Mouse (Mus musculus) lung, embryonic 16.5 days (tissue): ENCODE measurements around the gene Hmgn1. TPM values are rescaled to one million over a fixed set of nuclear protein-coding genes. Genes with fewer than 3 reads are reported as not detected.
A peak's percentile ranks its signal among the peaks of the same experiment; 100 is the strongest.
"Not testable (repeated sequence)": the region's sequence is repeated elsewhere in the genome, so short reads cannot be mapped to it uniquely, and the experiment has no call there.

Source experiments
- ATAC-seq: fragments of 200-750 bp; cut with Nextera tagmentation; 2 replicates; pipeline ENCODE4 v1.8.0; 2017; ENCODE audit warnings: low read depth, mild to moderate bottlenecking, moderate library complexity
- H3K27ac ChIP-seq: fragments of 300-500 bp; sonication (generic); 2 replicates; pipeline ENCODE4 v1.5.1; 2014; ENCODE audit warnings: mild to moderate bottlenecking, control low read depth, low read length
- H3K27me3 ChIP-seq: fragments of 300-500 bp; sonication (generic); 2 replicates; pipeline ENCODE4 v1.6.1; 2014; ENCODE audit warnings: low read depth, low read length, mixed read lengths; ENCODE audit not compliant: control insufficient read depth, insufficient read depth
- H3K36me3 ChIP-seq: fragments of 300-500 bp; sonication (generic); 2 replicates; pipeline ENCODE4 v1.6.1; 2014; ENCODE audit warnings: low read length; ENCODE audit not compliant: control insufficient read depth, insufficient read depth
- H3K4me1 ChIP-seq: fragments of 300-500 bp; sonication (generic); replicated peaks from 2 replicates; pipeline ENCODE4 v1.6.1; 2014; ENCODE audit warnings: low read length, mixed read lengths; ENCODE audit not compliant: control insufficient read depth, insufficient read depth
- H3K4me2 ChIP-seq: fragments of 300-500 bp; sonication (generic); 2 replicates; pipeline ENCODE4 v1.6.1; 2014; ENCODE audit warnings: low read depth, low read length, control low read depth
- H3K4me3 ChIP-seq: fragments of 300-500 bp; sonication (generic); 2 replicates; pipeline ENCODE4 v1.5.1; 2014; ENCODE audit warnings: mild to moderate bottlenecking, low read length, control low read depth
- H3K9ac ChIP-seq: fragments of 300-500 bp; sonication (generic); 2 replicates; pipeline ENCODE4 v1.6.1; 2014; ENCODE audit warnings: low read length, control low read depth
- H3K9me3 ChIP-seq: fragments of 300-500 bp; sonication (generic); 2 replicates; pipeline ENCODE4 v1.6.1; 2016; ENCODE audit warnings: low read length; ENCODE audit not compliant: control insufficient read depth
- WGBS: fragments of 180-500 bp; shearing (Covaris S2); extraction: QIAGEN DNeasy Blood & Tissue Kit; methylation state at CpG from one replicate; pipeline ENCODE4 v1.1.7; 2014; 5-methylcytosine and 5-hydroxymethylcytosine counted together
- polyA plus RNA-seq: library from polyadenylated mRNA; unstranded; fragments of >200 nt; fragmentation: Nextera tagmentation; extraction: Ambion mirVana; gene quantifications from 2 replicates; pipeline ENCODE4 v1.2.1, GENCODE M21; 2015

Hmgn1 gene
- polyA plus RNA-seq, 1 experiment from 2014 or later = 671 TPM

DNA sequence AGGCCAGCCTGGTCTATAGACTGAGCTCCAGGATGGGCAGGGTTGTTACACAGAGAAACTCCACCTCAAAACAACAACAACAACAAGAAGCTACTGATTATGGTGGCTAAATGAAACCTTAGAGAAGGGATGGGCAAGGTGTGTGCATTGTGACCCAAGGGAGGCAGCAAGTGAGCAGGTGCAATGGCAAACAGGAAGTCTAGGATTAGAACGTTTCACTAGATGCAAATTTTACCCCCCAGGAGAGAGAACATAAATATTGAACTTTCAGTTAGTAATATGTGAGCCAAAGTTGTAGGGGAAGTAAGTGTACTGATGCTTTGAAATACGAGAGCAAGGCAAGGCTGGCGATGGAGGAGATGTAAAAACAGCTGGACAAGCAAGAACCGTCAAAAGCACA lies 17.9 kb downstream of the Hmgn1 start:
- Histone ChIP-seq H3K4me1 (no peaks in the 10 kb centered on the region), H3K4me2 (no peak overlapping the region), H3K36me3 (no peaks in the 10 kb centered on the region), H3K27me3 (no peaks in the 10 kb centered on the region), H3K4me3 (no peak overlapping the region), H3K9me3 (no peaks in the 10 kb centered on the region), H3K9ac (no peak overlapping the region), H3K27ac (no peak overlapping the region)
- no peak for ATAC-seq
- 48% methylated on average over 4 of the region's 4 CpGs for WGBS

DNA sequence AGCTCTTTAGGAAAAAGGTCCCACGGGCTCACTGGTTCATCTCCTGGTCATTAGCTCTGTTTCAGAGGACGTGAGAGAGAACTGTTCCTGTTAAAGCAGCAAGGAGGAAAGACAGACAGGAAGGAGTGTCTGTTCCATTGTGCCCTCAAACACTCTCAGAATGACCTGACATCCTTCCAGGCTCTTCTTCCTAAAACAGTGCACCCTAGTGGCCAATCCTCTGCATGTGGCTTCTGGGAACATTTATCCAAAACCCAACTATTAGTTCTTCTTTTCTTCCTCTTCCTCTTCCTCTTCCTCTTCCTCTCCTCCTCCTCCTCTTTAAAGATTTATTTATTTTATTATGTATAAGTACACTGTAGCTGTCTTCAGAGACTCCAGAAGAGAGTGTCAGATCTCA lies 24.5 kb downstream of the Hmgn1 start:
- H3K27me3 ChIP-seq = no peaks in the 10 kb centered on the region
- no peak for ATAC-seq

DNA sequence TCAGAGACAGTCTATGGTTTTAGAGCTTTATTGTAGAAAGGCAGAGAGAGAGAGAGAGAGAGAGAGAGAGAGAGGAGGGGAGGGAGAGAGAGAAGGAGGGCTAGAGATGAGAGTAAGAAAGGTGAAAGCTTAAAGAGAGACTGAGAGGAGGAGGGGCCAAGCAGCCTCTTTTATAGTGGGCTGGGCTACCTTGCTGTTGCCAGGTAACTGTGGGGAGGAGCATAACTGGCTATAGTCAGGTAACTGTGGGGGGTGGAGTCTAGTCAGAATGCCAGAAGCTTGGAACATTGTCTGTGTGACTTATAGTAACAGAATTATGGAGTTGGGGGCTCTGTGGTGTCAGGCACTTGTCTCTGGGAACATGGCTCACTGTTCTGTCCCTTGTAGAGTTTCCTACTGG lies 29.7 kb downstream of the Hmgn1 start:
- H3K36me3 ChIP-seq, H3K4me2 ChIP-seq, H3K4me3 ChIP-seq, H3K27me3 ChIP-seq, H3K27ac ChIP-seq, H3K9me3 ChIP-seq, ATAC-seq, H3K9ac ChIP-seq, H3K4me1 ChIP-seq: not testable (repeated sequence)

More for the DNA sequence above, 24.5 kb downstream of the Hmgn1 start:
- WGBS = 42% methylated on average over 2 of the region's 2 CpGs
- Histone ChIP-seq H3K27ac (no peak overlapping the region), H3K9ac (no peak overlapping the region), H3K4me2 (no peak overlapping the region), H3K36me3 (no peaks in the 10 kb centered on the region), H3K9me3 (no peaks in the 10 kb centered on the region), H3K4me1 (no peaks in the 10 kb centered on the region), H3K4me3 (no peak overlapping the region)

DNA sequence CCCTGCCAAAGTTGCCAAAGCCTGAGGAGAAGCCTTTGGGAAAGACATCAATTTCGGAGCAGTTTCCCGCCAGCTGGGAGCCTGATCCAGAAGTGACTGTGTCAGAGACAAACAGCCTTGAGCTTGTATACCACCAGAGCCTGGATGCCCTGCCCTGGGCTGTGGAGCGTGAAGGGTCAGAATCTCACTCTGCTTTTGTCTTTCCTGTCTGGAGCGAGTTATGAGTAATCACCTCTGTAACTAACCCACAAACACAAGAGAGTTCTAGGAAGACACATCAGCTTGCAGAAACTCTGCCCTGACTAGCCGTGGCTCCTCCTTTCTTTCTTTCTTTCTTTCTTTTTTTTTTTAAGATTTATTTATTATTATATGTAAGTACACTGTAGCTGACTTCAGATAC lies 31.6 kb downstream of the Hmgn1 start:
- Histone ChIP-seq H3K9me3 (no peaks in the 10 kb centered on the region), H3K4me2 (no peak overlapping the region), H3K36me3 (no peaks in the 10 kb centered on the region), H3K9ac (no peak overlapping the region), H3K4me1 (no peaks in the 10 kb centered on the region), H3K4me3 (no peak overlapping the region), H3K27me3 (no peaks in the 10 kb centered on the region), H3K27ac (no peak overlapping the region)
- WGBS = 74% methylated on average over 5 of the region's 5 CpGs
- no peak for ATAC-seq

DNA sequence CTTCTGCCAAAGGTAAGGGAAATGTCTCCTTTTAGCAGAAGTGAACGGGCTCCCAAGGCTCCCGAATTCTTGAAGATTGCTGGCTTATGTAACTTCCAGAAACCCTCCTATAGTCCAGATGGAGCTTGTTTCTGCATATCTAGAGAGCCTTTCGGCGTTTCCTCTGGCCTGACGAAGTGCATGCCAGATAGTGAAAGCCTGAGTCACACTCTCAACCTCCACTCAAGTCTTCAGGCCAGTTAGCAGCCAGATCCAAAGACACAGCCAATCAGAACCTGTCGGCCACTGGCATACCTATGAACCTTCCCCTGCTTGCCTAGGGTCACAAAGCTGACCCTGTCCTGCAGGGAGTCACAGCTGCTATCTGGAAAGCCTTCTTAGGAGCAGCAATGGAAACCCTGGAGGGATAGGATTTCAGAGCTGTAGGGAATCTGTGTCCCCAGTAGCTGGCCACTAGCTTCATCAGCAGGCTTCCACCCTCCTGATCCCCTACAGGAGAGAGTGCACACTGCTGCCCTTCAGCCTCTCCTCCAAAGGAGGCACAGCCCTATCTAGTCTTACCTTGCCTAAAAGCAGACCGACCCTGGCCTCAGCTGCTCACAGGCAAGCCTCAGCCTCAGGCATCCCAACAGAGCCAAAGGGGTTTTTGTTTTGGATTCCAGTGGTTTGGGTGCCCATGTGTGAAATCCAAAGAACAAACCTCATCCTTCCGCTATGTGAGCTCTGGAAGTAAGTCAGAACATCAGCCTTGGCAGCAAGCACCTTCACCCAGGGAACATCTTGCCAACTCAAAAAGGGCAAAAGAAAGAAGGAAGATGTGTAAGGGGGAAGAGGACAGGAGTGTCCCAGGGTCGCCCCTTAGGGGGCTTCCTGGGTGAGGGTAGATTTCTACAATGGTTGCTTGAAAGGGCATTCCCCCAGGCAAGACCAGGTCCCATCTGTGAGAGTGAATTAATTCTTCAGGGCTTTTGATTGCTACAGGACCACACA lies 35.7 kb downstream of the Hmgn1 start:
- WGBS = 43% methylated on average over 9 of the region's 9 CpGs
- Histone ChIP-seq H3K9me3 (no peaks in the 10 kb centered on the region), H3K4me2 (no peak overlapping the region), H3K4me3 (no peak overlapping the region), H3K27ac (peak overlapping the region; percentile 6; the same call in 1 of the 2 replicates), H3K4me1 (no peaks in the 10 kb centered on the region; the same call in none of the 2 replicates), H3K36me3 (no peaks in the 10 kb centered on the region), H3K27me3 (no peaks in the 10 kb centered on the region), H3K9ac (no peak overlapping the region)
- peak; percentile 61 for ATAC-seq

DNA sequence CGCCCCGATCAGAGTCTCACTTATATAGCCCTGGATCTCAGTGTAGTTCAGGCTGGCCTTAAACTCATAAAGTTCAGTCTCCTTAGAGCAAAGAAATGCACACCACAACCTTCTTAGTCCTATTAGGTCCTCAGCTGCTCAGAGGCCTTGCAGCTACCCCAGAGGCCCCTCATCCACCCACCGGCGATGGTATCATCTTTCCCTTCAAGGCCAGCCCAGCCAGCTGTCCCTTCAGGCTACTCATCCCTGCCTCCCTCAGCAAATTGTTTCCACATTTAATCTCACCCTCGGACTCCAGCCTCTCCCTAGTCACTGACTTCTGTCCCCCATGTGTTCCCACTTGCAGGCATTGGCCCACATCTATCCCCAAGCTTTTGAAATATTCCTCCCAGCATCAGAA lies 39.4 kb downstream of the Hmgn1 start:
- H3K9ac ChIP-seq = no peak overlapping the region
- H3K36me3 ChIP-seq = no peaks in the 10 kb centered on the region
- no peak for ATAC-seq
- no peaks in the 10 kb centered on the region for H3K9me3 ChIP-seq
- H3K4me2 ChIP-seq = no peak overlapping the region
- no peaks in the 10 kb centered on the region for H3K27me3 ChIP-seq
- no peak overlapping the region for H3K4me3 ChIP-seq
- peaks cover 4% of the 10 kb centered on the region for H3K4me1 ChIP-seq
- H3K27ac ChIP-seq = no peak overlapping the region
- WGBS = 72% methylated on average over 5 of the region's 5 CpGs

DNA sequence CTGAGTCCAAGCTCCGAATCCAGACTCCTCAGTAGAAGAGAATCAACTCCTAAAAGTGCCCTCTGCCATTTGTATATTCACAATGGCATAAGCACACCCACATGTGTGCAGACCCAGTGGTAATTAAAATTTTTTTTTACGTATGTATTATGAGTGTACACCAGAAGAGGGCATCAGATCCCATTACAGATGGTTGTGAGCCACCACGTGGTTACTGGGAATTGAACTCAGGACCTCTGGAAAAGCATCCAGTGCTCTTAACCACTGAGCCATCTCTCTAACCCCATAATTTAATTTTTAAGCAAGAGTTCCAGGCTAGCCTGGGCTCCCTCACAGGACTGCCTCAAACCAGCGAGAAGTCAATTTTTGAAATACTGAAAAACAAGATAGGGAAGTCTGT lies 40.1 kb downstream of the Hmgn1 start:
- peaks cover 5% of the 10 kb centered on the region for H3K4me1 ChIP-seq
- H3K4me3 ChIP-seq = no peak overlapping the region
- H3K36me3 ChIP-seq = no peaks in the 10 kb centered on the region
- no peak overlapping the region for H3K4me2 ChIP-seq
- WGBS = 76% methylated on average over 4 of the region's 4 CpGs
- H3K27ac ChIP-seq = no peak overlapping the region
- no peak overlapping the region for H3K9ac ChIP-seq
- H3K27me3 ChIP-seq = no peaks in the 10 kb centered on the region
- no peaks in the 10 kb centered on the region for H3K9me3 ChIP-seq
- ATAC-seq = no peak

DNA sequence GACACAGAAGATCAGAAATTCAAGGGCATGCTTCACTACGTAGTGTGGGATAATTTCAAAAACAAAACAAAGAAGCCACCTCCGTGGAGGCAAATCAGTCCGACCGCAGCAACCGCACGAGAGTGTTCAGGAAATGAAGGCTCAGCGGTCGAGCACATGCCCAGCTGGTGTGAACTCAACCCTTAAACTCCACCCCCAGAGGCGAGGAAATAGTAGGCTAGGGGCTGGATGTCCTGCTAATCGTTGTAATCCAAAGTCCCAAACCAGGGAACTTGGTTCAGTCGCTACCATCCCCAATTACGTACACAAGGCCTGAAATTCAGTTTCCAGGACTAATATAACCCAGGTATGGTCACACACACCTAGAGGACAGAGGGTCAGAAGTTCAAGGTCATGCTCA lies 40.5 kb downstream of the Hmgn1 start:
- Histone ChIP-seq H3K27ac (no peak overlapping the region), H3K9ac (no peak overlapping the region), H3K36me3 (no peaks in the 10 kb centered on the region), H3K27me3 (no peaks in the 10 kb centered on the region), H3K4me1 (peaks cover 5% of the 10 kb centered on the region), H3K4me3 (no peak overlapping the region), H3K4me2 (no peak overlapping the region), H3K9me3 (no peaks in the 10 kb centered on the region)
- 67% methylated on average over 12 of the region's 12 CpGs for WGBS
- ATAC-seq = no peak

DNA sequence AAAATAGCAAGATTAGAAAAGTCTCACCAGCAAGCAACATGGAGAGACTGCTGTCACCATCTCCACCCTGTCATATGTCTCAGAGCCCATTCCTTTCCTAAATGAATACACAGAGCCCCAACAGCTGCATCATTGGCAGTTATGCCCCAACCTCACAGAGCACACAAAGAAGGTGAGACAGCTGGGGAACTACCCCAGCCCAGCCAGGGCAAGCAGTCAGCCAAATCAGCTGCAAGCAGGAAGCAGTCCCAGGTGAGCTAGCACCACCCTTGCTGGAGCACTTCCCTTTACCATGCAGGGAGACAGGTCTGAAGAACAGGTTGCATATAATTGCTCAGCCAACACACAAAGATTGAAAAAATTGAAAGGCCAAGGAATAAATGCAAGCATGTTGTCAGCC lies 41.9 kb downstream of the Hmgn1 start:
- H3K27me3 ChIP-seq = no peaks in the 10 kb centered on the region
- H3K36me3 ChIP-seq = peaks cover 1% of the 10 kb centered on the region; the same call in 1 of the 2 replicates
- H3K9ac ChIP-seq = no peak overlapping the region
- no peaks in the 10 kb centered on the region for H3K9me3 ChIP-seq
- no peak overlapping the region for H3K4me3 ChIP-seq
- H3K4me1 ChIP-seq = peaks cover 11% of the 10 kb centered on the region
- H3K27ac ChIP-seq = no peak overlapping the region
- ATAC-seq = no peak
- H3K4me2 ChIP-seq = no peak overlapping the region
